Mouse (Mus musculus): ENCODE data around the gene Clstn3.
"Not testable (repeated sequence)": the region's sequence is repeated elsewhere in the genome, so short reads cannot be mapped to it uniquely, and the experiment has no call there.

Gene Clstn3

DNA sequence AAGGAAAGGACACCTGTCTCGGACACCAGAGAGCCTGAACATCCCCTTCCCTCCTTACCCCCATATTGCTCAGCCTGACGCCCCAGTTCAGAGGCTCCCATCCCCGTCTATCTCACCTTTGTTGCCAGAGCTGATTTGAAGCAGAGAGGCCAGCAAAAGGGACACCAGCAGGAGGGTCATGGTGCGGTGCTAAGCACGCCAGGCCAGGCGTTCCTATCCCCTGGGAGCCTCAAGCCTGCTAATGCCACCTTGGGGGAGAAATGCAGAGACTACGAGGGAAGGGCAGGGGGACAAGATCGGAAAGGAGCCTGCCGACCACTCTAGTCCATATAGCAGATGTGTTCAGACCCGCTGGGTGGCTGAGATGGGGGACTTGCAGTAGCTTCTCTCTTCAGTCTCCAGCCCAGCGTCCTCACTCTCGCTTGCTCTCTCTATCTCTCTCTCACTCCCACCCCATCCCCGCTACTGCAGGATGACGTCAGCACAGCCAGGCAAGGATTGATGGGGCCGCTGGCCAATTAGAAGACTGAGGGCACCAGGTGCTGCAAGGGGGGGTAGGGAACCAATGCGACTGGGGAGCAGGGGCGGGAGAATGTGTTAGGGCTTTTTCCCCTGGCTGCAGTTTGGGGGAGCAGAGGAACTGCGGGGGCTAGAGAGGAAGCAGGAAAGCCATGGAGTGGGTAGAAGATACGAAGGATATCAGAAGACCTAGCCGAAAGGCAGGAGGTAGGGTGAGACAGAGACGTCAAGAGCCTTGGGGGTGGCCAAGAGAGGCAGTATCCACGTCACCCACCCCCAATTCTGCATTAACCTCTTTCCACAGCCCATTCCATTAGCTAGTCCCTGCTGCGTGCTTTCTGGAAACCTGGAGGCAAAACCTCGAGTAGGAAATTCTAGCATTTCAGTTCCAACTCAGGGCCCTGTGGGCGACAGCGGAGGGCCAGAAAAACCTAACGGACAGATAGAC lies at the start of gene Clstn3:
Gene Clstn3, minus strand, starts transcription at position 490 of the 967 bp plus-strand sequence.
- in situ Hi-C loops (cut with MboI; ENCODE audit: low sequenced_read_pairs) = no loop called here

DNA sequence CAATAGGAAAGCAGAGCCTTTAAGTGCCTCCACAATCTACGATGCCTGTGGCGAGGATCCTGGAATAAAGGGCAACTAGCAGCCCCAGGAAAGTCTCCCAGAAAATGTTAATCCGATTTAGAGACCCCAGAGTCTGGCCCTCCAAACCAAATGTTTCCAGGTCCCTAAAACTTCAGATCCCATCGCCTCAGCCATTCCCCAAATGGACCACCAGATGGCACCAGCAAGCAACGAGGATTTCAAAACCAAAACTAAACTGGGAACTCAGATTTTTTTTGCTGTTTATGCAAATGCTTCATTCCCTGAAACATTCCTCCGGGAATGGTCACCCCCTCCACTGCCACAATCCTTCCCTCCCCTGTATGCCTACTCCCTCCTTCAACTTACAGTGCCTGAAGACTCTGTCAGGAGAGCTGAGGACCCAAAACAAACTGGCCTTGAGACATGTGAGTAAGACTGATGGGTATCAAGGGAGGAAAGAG lies 47.8 kb upstream of the Clstn3 start, which contains the start of gene C1ra:
Gene C1ra, plus strand, starts transcription at position 51 of the 482 bp plus-strand sequence.
- in situ Hi-C loops (cut with MboI; ENCODE audit: low sequenced_read_pairs) = no loop called here

DNA sequence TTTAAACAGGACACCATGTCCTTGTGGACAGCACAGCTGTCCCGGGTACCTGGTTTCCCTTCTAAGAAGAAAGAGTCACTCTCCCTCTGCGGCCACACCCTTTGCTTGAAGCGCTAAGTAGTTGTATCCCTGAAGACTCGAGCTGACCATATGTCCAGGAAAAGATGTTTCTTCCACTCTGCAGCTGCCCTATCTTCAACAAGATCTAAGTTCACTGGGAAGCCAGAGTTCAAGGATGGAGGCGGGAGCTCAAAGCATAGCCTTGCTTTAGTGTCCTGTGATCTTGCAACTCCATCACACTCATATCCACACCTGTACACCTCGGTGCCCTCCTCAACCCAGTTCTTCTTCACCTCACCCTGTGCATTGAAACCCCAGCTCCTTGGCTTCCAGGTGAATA lies 47.3 kb upstream of the Clstn3 start:
- in situ Hi-C loops (cut with MboI; ENCODE audit: low sequenced_read_pairs) = no loop called here

DNA sequence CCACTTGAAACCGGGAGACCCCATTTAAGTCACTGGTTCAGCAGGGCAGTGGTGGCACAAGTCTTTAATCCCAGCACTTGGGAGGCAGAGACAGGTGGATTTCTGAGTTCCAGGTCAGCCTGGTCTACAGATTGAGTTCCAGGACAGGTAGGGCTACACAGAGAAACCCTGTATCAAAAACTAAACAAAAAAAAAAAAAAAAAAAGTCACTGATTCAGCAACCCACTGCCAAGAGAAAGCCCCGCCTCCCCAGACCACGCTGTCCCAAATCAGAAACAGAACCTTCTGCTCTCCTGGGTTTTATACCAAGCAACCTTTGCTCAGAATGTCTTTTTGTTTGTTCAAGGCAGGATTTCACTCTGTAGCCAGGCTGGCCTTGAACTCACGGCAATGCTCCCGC lies 44.6 kb upstream of the Clstn3 start:
- in situ Hi-C loops (cut with MboI; ENCODE audit: low sequenced_read_pairs) = not testable (repeated sequence)

DNA sequence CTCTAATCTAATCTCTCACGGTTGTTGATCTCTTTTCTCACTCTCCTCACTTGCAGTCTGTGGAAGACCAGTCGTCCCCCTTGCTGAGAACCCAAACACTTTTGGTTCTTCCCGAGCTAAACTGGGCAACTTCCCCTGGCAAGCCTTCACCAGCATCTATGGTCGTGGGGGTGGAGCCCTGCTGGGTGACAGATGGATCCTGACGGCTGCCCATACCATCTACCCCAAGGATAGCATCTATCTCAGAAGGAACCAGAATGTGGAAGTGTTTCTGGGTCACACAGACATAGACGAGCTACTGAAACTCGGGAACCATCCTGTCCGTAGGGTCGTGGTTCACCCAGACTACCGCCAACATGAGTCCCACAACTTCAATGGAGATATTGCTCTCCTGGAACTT lies 43.7 kb upstream of the Clstn3 start:
- in situ Hi-C loops (cut with MboI; ENCODE audit: low sequenced_read_pairs) = no loop called here

DNA sequence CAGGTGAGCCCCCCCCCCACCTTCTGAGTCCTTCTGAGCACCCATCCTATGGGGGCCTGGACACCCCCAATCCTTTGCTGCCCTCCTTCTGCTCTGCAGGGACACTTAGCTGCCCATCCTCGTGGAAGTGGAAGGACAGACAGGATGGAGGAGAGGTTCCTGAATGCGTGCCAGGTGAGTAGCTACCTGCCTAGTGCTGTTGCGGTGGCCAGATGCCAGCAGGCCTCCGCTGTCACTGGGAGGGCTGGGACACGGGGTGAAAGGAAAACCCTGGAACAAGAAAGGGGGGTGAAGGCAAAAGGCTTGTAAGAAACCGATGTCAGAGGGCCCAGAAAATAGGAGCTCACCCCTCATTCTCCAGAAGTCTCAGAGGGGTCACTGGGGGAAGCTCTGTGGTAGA lies 42.4 kb upstream of the Clstn3 start:
- in situ Hi-C loops (cut with MboI; ENCODE audit: low sequenced_read_pairs) = no loop called here

DNA sequence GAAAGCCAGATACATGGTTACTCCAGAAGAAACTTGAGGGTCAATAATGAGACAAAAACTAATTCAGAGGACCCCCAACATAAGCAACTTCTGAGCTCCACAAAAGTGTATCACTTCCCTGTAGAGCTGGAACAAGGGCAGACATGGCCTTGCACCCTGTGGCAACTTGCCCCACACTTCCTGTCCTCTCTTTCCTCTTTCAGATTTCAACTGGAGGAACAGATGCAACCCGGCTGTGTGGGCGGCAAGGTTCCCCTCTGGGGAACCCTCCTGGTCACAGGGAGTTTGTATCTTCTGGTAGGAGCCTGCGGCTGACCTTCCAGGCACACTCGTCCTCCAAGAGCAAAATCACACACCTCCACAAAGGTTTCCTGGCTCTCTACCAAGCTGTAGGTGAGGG lies 40.4 kb upstream of the Clstn3 start:
- in situ Hi-C loops (cut with MboI; ENCODE audit: low sequenced_read_pairs) = no loop called here

DNA sequence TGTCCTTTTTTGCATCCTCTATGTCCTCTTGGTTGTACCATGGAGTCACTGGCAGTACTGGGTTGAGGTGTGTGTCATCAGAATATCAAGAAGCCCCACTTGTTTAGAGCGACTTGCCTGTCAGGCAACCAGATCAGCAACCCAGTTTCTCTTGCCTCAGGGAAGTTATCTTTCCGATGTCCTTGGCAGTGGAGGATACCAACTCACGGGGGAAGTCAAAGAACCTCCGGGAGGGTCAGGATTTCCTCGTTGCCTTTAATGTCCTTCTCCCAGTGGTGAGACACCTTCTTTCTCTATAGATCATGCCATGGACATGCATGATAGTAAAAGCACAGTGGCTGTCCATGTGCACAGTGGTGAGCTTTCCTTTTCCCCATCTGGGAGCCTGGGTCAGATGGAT lies 37.4 kb upstream of the Clstn3 start:
- in situ Hi-C loops (cut with MboI; ENCODE audit: low sequenced_read_pairs) = no loop called here

DNA sequence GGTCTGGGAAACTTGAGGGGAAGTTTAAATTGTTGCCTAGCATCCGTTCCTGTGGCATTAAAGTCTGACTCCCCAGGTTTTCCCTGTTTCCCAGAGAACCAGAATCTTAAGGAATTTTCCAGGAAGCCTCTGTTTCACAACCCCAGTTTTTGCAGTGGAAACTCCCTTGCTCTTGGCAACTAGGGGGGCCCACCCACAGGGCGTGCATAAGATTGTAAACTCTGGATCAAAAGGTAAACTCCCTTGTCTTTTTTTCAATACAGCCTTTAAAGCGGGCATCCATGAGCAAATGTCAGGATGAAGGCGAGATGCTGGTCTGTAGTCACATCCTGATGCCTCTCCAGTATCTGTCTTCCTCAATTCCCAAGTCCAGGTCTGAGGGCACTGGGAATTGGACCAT lies 36.9 kb upstream of the Clstn3 start:
- in situ Hi-C loops (cut with MboI; ENCODE audit: low sequenced_read_pairs) = no loop called here

DNA sequence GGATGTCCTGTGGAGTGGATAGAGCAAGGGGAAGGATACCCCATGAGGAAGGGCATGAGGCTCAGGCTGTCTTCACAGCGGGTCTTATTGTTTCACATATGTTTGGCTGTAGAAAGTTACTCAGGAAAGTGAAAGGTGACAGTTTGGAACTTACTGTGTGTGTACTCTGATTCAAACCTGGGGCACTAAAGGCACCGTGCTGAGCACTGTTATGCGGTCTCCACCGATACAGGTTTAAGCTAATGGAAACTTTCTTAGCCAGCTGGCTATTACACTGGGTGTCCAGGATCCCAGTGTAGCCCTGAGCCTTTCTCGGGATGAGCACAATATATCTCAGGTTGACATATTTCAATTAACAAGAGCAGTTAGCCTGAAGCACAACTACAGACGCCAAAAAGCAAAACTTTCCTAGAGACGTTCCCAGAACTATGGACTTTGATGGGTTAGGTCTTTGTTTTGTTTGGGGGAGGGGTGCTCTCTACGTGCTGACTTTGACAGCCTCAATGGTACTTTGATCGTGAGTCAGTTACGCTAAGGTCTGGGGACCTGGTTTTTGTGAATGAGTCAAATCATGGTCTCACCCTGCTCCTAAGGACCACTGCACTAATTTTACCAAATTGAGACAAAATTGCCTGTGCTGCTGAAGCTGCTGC lies 35.4 kb upstream of the Clstn3 start:
- in situ Hi-C loops (cut with MboI; ENCODE audit: low sequenced_read_pairs) = no loop called here

DNA sequence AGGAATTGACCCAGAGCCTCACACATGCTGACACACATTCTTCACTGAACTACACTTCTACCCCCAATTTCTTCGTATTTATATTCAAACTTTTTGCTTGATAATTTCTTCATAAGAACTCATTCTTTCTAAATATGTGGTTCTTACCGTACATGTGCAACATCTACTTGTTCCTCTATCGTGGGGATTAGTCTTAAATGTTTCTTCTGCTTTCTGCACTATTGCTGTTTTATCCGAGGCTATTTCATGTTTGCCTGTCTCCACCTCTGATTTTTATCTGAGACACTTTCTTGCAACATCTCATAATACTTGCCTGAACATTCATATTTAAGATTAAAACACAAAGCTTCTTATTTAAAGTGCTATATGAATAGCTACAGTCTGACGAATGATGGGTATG lies 31.5 kb upstream of the Clstn3 start:
- in situ Hi-C loops (cut with MboI; ENCODE audit: low sequenced_read_pairs) = no loop called here

DNA sequence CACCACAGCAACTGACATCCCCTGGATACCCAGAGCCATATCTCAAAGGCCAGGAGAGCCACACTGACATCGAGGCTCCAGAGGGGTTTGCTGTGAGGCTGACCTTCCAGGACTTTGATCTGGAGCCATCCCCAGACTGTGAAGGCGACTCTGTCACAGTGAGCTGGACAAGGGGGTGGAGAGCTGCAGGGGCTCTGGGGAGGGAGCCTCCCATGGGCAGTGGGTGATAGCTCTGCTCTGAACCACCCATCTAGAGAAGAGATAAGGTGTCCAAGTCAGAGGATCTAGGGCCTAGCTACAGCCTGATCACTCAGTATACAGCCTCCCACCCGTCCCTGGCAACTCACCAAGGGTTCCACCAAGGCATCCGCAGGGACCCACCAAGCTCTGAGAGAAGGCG lies 29.3 kb upstream of the Clstn3 start:
- in situ Hi-C loops (cut with MboI; ENCODE audit: low sequenced_read_pairs) = no loop called here

DNA sequence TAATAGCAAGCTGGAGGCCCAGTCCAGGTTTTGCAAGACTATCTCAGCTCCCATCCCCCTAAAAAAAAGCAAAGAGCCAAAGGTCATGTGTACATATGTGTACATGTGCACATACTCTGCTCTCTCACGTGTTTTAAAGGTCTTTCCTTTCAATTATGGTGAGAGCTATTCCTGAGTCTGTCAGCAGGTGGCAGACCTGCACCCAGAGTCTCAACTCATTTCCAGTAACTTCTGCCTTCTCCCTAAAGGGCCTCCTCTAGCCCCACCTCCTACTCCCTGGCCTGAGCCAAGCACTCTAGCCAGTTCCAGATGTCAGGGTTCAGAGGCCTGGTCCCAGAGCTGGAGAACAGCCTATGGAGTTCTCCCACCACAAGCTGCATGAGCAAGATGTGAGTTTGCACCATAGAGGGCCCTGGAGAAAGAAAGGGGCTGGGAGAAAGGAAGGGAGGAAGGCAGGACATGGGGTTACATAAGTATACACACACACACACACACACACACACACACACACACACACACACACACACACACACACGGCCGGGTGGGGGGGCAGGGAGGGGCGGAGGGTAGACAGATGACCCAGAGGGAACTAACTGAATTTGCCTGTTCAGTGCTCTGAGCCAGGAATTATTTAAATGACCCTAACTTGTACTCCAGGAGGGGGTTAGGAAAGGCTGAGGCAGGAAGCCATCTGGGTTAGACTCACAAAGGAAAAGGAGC lies 28.4 kb upstream of the Clstn3 start, which contains the start of gene C1rl:
Gene C1rl, plus strand, starts transcription at position 272 of the 720 bp plus-strand sequence.
- in situ Hi-C loops (cut with MboI; ENCODE audit: low sequenced_read_pairs) = no loop called here

DNA sequence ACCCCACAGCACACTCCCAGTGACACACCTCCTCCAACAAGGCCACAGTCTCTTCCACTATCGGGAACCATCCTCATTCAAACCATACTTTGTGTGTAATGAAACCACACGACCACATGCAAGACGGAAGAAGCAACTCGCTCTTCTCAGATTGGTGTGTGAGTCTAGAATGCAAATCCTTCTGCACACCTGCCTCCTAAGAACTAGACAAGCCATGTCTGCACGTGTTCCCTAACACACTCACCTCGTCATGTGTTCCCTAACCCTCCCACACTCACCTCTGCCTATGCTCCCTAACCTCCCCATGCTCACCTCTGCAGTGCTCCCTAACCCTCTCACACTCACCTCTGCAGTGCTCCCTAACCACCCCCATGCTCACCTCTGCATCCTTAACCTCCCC lies 26.8 kb upstream of the Clstn3 start:
- in situ Hi-C loops (cut with MboI; ENCODE audit: low sequenced_read_pairs) = no loop called here

DNA sequence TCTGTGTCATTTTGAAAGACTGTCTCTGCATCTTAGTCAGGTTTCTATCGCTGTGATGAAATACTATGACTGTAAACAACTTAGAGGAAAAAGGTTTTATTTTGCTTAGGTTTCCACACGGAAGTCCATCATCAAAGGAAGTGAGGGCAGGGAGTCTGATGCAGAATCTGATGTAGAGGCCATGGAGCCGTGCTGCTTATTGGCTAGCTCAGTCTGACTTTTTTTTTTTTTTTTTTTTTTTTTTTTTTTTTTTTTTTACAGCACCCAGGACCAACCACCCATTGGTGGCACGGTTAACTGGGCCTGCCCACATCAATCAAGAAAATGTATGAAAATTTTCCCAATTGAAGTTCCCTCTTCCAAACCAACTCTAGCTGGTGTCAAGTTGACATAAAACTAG lies 24.4 kb upstream of the Clstn3 start:
- in situ Hi-C loops (cut with MboI; ENCODE audit: low sequenced_read_pairs) = no loop called here

DNA sequence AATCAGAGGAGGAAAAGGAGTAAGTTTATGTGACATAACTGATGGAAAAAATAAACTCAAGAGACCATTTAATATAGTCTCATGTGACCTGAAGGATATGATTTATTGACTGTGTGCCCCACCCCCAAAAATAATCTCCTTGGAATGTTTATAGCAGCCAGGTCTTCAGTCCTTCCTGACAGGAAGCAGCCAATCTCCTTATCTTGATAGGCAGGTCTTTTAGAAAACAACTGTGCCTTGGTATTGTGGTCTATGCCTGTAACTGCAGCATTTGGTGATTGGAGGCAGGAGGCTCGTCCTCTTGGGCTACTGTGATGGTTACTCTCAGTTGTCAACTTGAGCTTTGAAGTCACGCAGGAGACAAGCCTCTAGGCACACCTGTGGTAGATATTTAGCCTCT lies 22.9 kb upstream of the Clstn3 start:
- in situ Hi-C loops (cut with MboI; ENCODE audit: low sequenced_read_pairs) = no loop called here

DNA sequence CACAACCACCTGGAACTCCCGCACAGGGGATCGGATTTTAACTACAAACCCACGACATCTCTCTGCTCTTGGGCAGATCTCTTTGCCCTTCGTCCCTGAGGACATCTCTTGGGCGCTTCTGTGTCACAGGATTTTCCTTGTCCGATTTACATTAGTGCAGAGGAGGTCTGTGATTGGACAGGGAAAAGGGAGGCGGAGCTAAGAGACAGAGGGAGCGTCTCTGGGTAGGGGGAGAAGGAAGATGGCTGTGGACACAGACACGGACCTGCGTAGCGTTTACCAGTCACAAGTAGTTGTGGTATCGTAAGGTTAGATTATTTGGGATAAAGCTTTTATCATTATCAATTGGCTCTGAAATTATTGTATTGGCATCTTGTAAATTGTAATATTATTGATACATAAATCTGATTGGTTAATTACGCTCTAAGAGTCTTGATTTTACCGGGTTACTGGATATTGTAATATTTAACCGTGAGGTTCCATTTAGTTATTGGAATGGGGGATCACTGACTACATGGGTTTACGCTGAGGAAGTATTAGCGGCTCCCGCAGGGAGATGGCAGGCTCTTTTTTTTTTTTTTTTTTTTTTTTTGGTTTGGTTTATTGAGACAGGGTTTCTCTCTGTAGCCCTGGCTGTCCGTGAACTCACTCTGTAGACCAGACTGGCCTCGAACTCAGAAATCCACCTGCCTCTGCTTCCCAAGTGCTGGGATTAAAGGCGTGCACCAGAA lies 21.0 kb upstream of the Clstn3 start:
- in situ Hi-C loops (cut with MboI; ENCODE audit: low sequenced_read_pairs) = no loop called here

DNA sequence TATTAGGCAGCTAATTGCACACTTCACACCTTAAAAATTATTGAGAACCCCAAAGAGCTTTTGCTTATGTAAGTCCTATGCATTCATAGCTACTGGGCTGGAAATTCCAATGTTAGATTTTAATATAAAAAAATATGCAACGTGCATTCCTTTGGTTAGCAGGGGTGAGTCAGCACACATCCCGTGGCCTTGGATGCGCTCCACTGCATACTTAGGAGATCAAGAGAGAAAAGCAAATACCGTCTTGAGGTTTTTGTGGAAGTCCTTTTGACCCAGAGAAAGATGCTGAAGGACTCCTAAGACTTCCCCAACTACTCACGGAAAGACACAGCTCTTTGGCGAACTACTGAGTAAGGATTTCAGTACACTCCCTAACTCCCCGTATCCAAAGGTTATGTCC lies 20.3 kb upstream of the Clstn3 start:
- in situ Hi-C loops (cut with MboI; ENCODE audit: low sequenced_read_pairs) = no loop called here

DNA sequence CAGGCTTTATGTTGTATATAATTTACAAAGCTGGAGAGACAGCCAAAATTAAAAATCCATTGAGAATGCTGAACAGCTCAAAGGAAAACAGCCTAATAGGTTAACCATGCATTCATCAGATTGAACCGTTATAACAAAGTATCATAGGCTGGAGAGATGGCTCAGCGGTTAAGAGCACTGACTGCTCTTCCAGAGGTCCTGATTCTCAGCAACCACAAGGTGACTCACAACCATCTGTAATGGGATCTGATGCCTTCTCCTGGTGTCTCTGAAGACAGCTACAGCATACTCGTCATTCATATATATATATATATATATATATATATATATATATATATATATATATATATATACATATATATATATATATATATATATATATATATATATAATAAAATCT lies 19.2 kb upstream of the Clstn3 start:
- in situ Hi-C loops (cut with MboI; ENCODE audit: low sequenced_read_pairs) = not testable (repeated sequence)

DNA sequence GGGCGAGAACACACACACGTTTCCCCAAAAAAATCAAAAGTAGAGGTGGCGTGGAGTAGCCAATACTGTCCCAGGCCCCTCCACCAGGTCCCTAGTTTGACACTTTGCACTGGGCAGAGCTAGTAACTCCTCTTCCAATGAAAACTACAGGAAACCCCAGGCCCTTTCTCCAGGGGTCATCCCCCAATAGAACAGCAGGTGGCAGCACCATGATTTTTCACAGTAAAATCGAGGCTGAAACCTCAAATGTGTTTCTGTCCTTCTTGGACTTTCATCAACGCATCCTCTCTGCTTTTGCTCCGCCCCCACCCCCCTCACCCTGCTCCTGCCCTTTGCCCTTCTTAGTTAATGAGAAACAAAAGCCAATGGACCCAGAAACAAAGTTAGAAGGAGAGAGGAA lies 17.0 kb upstream of the Clstn3 start:
- in situ Hi-C loops (cut with MboI; ENCODE audit: low sequenced_read_pairs) = no loop called here

DNA sequence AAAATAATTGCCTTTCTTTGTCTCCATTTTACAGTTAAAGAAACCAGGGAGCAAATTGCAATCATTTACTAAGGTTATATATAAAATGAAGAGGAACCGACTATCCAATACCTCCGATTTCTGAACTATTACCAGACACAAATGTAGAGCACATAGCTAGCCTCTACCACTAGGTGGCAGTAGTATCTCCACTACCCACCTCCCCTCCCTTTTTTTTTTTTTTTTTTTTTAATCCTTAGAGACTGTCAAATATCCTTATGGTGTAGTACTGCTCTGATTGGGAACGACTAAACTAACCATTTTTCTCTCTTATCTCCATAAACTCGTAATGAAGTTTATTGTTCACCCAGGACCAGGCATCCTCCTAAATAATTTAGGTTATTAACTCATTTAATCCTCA lies 15.7 kb upstream of the Clstn3 start:
- in situ Hi-C loops (cut with MboI; ENCODE audit: low sequenced_read_pairs) = no loop called here
